Mouse (Mus musculus): ENCODE data around the gene Cln5.

GRCm38 (mm10) chr14:103106301-103106700 lies 36.3 kb downstream of the Cln5 start:
- TF ChIP-seq CTCF (IDR thresholded peaks at IDR 0.05; ENCODE audit: borderline replicate concordance, insufficient read depth, low read depth, low read length): no peak
- TF ChIP-seq POLR2A (IDR thresholded peaks at IDR 0.05; ENCODE audit: borderline replicate concordance, insufficient read depth, low read length): no peak

All from cerebellum, adult 2 months (tissue).